Mouse (Mus musculus): ENCODE measurements around the gene Phex.

Phex gene

GRCm38 (mm10) chrX:157415212-157415611 lies at the start of gene Phex:
Phex (minus strand) TSS chrX:157415312.
- no peak for DNase-seq (ENCODE audit: low read depth)

GRCm38 (mm10) chrX:157462716-157463115 lies 47.6 kb upstream of the Phex start:
- DNase-seq (ENCODE audit: low read depth), result no peak

GRCm38 (mm10) chrX:157454430-157454829 lies 39.3 kb upstream of the Phex start:
- peak; percentile 21 for DNase-seq (ENCODE audit: low read depth)

- DNase-seq (ENCODE audit: low read depth), result no peak
These were observed 33.9 kb upstream of the Phex start for GRCm38 (mm10) chrX:157449000-157449399.

DNA sequence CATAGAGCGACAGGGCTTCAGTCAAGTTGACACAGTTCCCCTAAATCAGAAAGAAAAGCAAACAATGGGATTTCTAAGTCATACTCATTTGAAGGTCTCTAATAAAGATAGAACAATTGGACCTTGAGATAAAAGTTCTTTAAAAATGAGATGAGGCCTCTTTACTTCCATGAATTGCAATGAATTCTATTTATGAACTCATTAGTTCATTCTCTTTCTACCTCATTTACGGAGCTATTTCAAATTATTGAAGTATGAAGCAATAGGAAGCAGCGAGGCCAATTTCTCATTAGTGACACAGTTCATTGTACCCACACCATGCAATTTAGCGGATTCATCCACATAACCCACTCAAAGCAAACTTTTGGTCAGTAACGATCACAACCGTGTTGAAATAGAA lies 32.3 kb upstream of the Phex start:
- DNase-seq (ENCODE audit: low read depth), result no peak

GRCm38 (mm10) chrX:157434768-157435167 lies 19.7 kb upstream of the Phex start:
- no peak for DNase-seq (ENCODE audit: low read depth)

- no peak for DNase-seq (ENCODE audit: low read depth)
These were observed 4.3 kb upstream of the Phex start for GRCm38 (mm10) chrX:157419451-157419850.

GRCm38 (mm10) chrX:157404919-157405318 lies 10.2 kb downstream of the Phex start:
- DNase-seq (ENCODE audit: low read depth), result no peak

DNA sequence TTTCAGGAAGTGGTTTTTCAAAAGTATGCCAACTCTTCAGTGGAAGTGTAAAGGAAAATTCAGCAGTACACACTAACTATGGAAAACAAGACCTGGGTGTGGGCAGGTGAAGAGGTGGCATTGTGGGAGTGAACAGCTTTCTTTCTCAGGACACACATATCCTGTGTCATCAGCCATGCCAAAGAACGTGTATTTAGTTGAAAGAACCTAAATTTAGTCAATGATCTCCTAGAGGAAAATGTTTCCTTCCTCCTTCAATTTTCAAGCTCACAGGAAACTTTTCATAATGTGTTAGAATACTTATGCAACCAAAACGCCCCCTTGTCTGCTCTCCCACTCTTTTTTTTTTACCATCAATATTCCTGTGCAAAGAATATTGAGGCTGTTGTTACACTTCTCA lies 23.9 kb downstream of the Phex start:
- DNase-seq (ENCODE audit: low read depth), result no peak

GRCm38 (mm10) chrX:157390102-157390501 lies 25.0 kb downstream of the Phex start:
- no peak for DNase-seq (ENCODE audit: low read depth)

- DNase-seq (ENCODE audit: low read depth), result no peak
These were observed 26.7 kb downstream of the Phex start for GRCm38 (mm10) chrX:157388419-157388818.

DNA sequence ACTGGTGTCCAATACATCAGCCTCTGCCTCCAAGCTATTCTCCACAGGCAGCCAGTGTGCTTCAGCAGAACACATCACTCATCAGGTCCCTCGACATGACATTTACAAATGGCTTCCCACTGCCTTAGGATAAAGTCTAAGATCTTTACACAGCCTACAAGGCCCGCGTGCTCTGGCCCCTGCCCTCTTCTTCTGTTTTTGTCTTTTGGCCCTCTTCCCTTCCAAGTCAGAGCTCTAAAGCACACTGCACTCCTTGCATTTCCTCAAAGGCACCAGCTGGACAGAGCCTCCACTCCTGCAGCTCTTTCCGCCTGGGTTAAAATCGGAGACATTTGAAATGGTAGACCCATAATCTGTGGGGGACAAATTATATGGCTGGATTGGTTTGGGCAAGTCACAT lies 28.1 kb downstream of the Phex start:
- no peak for DNase-seq (ENCODE audit: low read depth)

DNA sequence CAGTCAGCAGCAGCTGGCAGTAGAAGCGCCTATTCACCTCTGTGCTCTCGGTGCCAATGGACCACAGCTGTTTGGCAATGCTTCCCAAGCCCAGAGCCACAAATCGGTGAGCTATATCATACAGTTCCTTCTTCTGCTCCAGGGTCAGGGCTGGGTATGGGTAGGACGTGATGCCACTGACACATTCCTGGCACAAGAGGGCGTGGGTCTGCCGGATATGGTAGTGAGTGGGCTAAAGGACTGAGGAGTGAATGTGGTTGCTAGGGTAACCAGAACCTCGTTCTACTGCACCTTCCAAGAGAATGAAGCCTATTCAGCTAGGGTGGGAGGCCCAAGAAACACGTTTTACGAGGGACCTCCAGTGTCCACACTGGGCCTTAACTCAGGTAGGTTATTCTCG lies 36.3 kb downstream of the Phex start:
- no peak for DNase-seq (ENCODE audit: low read depth)

GRCm38 (mm10) chrX:157377456-157377855 lies 37.7 kb downstream of the Phex start:
- DNase-seq (ENCODE audit: low read depth), result no peak

GRCm38 (mm10) chrX:157373873-157374272 lies 41.2 kb downstream of the Phex start:
- DNase-seq (ENCODE audit: low read depth), result no peak

DNA sequence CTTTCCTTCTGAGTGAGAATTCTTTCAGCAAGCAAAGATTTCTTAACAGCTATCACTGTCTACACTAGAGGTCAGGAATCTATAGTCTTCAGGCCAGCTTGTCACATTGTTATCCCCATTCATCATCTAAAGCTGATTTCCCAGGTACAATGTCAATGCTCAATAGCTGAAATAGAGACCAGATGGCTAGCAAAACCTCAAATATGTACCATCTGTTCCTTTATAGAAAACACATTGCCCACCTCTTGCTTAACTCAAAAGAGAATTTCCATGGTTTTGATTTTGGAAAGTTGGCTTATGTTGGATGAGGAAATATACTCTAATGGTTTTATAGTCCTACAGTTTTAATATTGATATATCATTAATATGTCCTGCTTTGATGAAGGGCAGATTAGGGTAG lies 45.9 kb downstream of the Phex start:
- DNase-seq (ENCODE audit: low read depth), result no peak

DNA sequence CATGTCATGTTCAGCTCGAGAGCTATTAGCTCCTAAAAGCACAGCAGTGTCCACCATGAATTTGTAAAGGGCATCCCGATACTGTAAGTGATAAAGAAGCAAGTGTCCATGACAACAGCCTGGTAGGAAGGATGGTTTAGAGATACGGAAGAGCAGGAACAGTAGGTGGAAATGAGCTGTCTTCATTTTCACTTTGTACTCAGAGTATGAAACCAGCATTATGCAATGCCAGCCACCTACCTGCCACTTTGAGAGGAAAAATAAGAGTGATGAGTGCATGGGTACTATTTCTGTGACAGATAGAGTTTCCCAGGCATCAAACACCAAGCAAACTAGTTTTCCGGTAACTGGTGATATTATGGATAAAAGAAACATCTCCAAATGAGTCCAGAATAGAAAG lies 59.6 kb downstream of the Phex start:
- DNase-seq (ENCODE audit: low read depth), result no peak

DNA sequence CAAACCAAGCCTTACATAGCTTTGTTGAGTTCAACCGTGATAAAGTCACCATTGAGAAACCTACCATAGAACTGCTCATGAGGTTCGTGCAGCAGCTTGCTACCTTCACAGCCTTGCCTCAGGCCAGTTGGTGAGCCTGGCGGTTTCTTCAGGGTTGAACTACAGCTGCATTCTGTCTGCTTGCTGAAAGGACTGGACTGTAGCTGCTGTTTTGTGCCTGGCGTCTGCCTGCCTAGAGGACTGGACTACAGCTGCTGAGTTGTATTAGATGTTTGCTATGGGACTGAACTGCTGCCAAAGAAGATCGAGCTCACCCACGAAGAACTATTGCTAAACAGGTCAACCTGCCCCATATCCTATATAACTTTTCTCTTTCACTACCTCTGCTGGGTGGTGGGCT lies 68.9 kb downstream of the Phex start:
- DNase-seq (ENCODE audit: low read depth), result no peak

DNA sequence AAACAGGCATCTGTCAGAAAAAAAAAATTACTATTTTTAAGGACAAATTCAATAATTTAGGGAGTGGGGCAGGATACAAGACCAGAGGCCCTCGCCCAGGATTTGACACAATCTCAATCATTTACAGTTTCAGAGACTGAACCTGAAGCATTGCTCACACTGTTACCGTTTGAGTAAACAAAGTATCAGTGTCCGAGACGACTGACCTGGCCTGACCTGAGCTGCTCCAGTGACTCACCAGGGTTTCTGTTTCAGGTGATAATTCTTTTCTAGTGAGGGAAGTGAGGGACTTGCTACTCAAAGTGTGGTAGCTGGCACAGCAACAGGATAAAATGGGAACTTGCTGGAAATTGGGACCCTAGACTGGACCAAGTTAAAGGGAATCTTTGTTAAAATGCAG lies 80.4 kb downstream of the Phex start:
- DNase-seq (ENCODE audit: low read depth), result no peak

- DNase-seq (ENCODE audit: low read depth), result no peak
These were observed 85.3 kb downstream of the Phex start for GRCm38 (mm10) chrX:157329821-157330220.

GRCm38 (mm10) chrX:157328396-157328795 lies 86.7 kb downstream of the Phex start:
- no peak for DNase-seq (ENCODE audit: low read depth)

- DNase-seq (ENCODE audit: low read depth), result no peak
These were observed 87.4 kb downstream of the Phex start for GRCm38 (mm10) chrX:157327756-157328155.

GRCm38 (mm10) chrX:157324396-157324795 lies 90.7 kb downstream of the Phex start:
- no peak for DNase-seq (ENCODE audit: low read depth)

GRCm38 (mm10) chrX:157310331-157310730 lies 104.8 kb downstream of the Phex start:
- no peak for DNase-seq (ENCODE audit: low read depth)

GRCm38 (mm10) chrX:157308171-157308570 lies 106.9 kb downstream of the Phex start:
- no peak for DNase-seq (ENCODE audit: low read depth)
